In genomic region chr6:134703053-134703690, GRCm38 (mm10) we compare ENCODE assay signal across 14 mouse cellular contexts.
A peak's percentile ranks its signal among the peaks of the same experiment; 100 is the strongest.
DNase-seq lines count a peak whose midpoint lies in the region; ATAC-seq and TF ChIP-seq lines count a peak whose summit lies in the region.
"Had no signal": no experiment of that assay in that cellular context is flagged by ENCODE, and none has a peak within 500 bp of the region (broad histone marks: within the 10 kb centered on the region; RNA-seq: fewer than 3 reads in every experiment).

No protein-coding gene starts in this region.

- no peak overlapping the region for H3K4me3 ChIP-seq in lung, postnatal 0 days (ENCODE audit: low read depth, low read length)
- H3K4me3 ChIP-seq: embryonic facial prominence, embryonic 13.5 days; heart, embryonic 12.5 days; hindbrain, embryonic 10.5 days; midbrain, embryonic 12.5 days had no signal

- H3K36me3 ChIP-seq in lung, postnatal 0 days (ENCODE audit: insufficient read depth, low read length): no peaks in the 10 kb centered on the region
- H3K36me3 ChIP-seq: embryonic facial prominence, embryonic 13.5 days; midbrain, embryonic 12.5 days had no signal

- peak; percentile 41; the same call in 1 of the 2 replicates for TF ChIP-seq EP300 in lung, postnatal 0 days (IDR thresholded peaks at IDR 0.05)

- peak overlapping the region; percentile 38; the same call in 1 of the 2 replicates for H3K27ac ChIP-seq in lung, postnatal 0 days (ENCODE audit: low read length)
- H3K27ac ChIP-seq: embryonic facial prominence, embryonic 13.5 days; hindbrain, embryonic 10.5 days; midbrain, embryonic 12.5 days had no signal

- intact Hi-C loops in left cerebral cortex, postnatal 14 days (cut with DNase I): no loop called here

- peaks cover 5% of the 10 kb centered on the region; the same call in 1 of the 2 replicates for H3K4me1 ChIP-seq in lung, postnatal 0 days (ENCODE audit: insufficient read depth, low read depth, low read length)
- H3K4me1 ChIP-seq: embryonic facial prominence, embryonic 13.5 days had no signal

- DNase-seq in gastrocnemius, adult 8-10 months (ENCODE audit: low spot score in 2 of 2): peak; percentile 43 to 55
- no peak for DNase-seq in gastrocnemius, postnatal 4 days (ENCODE audit: low spot score in 2 of 2)
- DNase-seq in adipocyte (ENCODE audit: low spot score): peak; percentile 87
- peak; percentile 27 for DNase-seq in kidney, postnatal 14 days
- peak; percentile 57 for DNase-seq in lung, postnatal 0 days (ENCODE audit: low spot score)
- no peak for DNase-seq in ovary, postnatal 10 days (ENCODE audit: low spot score)
- no peak for DNase-seq in thymus, adult 18-20 months
- no peak for DNase-seq in left cerebral cortex, postnatal 14 days (ENCODE audit: low spot score in 2 of 2)
- DNase-seq: cerebellum, postnatal 36 days had no signal

- no peak overlapping the region for H3K9ac ChIP-seq in lung, postnatal 0 days (replicated peaks; ENCODE audit: low read depth)
- H3K9ac ChIP-seq: embryonic facial prominence, embryonic 13.5 days; heart, embryonic 12.5 days; midbrain, embryonic 12.5 days had no signal

- TF ChIP-seq CTCF in lung, postnatal 0 days (IDR thresholded peaks at IDR 0.05): no peak

- no peaks in the 10 kb centered on the region for H3K27me3 ChIP-seq in lung, postnatal 0 days (replicated peaks; ENCODE audit: insufficient read depth, low read length)
- H3K27me3 ChIP-seq: embryonic facial prominence, embryonic 13.5 days; heart, embryonic 12.5 days; midbrain, embryonic 12.5 days had no signal

- peak; percentile 16; the same call in 1 of the 2 replicates for ATAC-seq in lung, postnatal 0 days
- ATAC-seq: inflammation-experienced regulatory T-cells, adult 6 months had no signal

- WGBS in lung, postnatal 0 days: 75% methylated on average over 4 of the region's 4 CpGs

- no peak overlapping the region for H3K4me2 ChIP-seq in lung, postnatal 0 days (replicated peaks; ENCODE audit: low read depth, low read length)
- H3K4me2 ChIP-seq: embryonic facial prominence, embryonic 13.5 days; heart, embryonic 12.5 days; midbrain, embryonic 12.5 days had no signal

- no peaks in the 10 kb centered on the region for H3K9me3 ChIP-seq in lung, postnatal 0 days (ENCODE audit: low read length)
- H3K9me3 ChIP-seq: embryonic facial prominence, embryonic 13.5 days; heart, embryonic 12.5 days; hindbrain, embryonic 10.5 days; midbrain, embryonic 12.5 days had no signal

Comparison
In these comparisons a context has a peak if more than half of its experiments do, and no peak if none do; other contexts are left out.
1. DNase-seq: peak in gastrocnemius, adult 8-10 months (2 of 2), adipocyte (single experiment), kidney, postnatal 14 days (single experiment) and lung, postnatal 0 days (single experiment); none in gastrocnemius, postnatal 4 days (0 of 2), ovary, postnatal 10 days (single experiment), thymus, adult 18-20 months (0 of 2) and left cerebral cortex, postnatal 14 days (0 of 2).